Mouse (Mus musculus): ENCODE measurements around the gene Tubg2. TPM values are rescaled to one million over a fixed set of nuclear protein-coding genes. Genes with fewer than 3 reads are reported as not detected.

Gene Tubg2
- polyA plus RNA-seq, 1 experiment from 2014 or later = 0.37 TPM

Small RNA genes within 50 kb of the gene (microRNA-seq; reads per million reads assigned to microRNA genes)
- gene Gm27626 = not detected

Other genes starting within 250 kb of the Tubg2 start
- gene Stat3, start 216.4 kb upstream of the Tubg2 start, polyA plus RNA-seq (2015; fragmentation: Nextera tagmentation; extraction: Ambion mirVana) = 28.5 and 32.8 TPM in 2 replicates
- gene Cavin1, start 185.0 kb upstream of the Tubg2 start, polyA plus RNA-seq (2015; fragmentation: Nextera tagmentation; extraction: Ambion mirVana) = 25.5 and 26.6 TPM in 2 replicates
- gene Atp6v0a1, start 146.5 kb upstream of the Tubg2 start, polyA plus RNA-seq (2015; fragmentation: Nextera tagmentation; extraction: Ambion mirVana) = 52.8 and 64.0 TPM in 2 replicates
- gene Naglu, start 85.9 kb upstream of the Tubg2 start, polyA plus RNA-seq (2015; fragmentation: Nextera tagmentation; extraction: Ambion mirVana) = 6.0 TPM in 2 replicates
- 0.14 and 0.24 TPM in 2 replicates for gene Hsd17b1, start 77.5 kb upstream of the Tubg2 start, polyA plus RNA-seq (2015; fragmentation: Nextera tagmentation; extraction: Ambion mirVana)
- gene Coasy, start 73.3 kb upstream of the Tubg2 start, polyA plus RNA-seq (2015; fragmentation: Nextera tagmentation; extraction: Ambion mirVana) = 23.0 and 23.2 TPM in 2 replicates
- 32.5 and 34.4 TPM in 2 replicates for gene Mlx, start 68.6 kb upstream of the Tubg2 start, polyA plus RNA-seq (2015; fragmentation: Nextera tagmentation; extraction: Ambion mirVana)
- gene Psmc3ip, start 60.5 kb upstream of the Tubg2 start, polyA plus RNA-seq (2015; fragmentation: Nextera tagmentation; extraction: Ambion mirVana) = 26.4 and 27.1 TPM in 2 replicates
- 11.5 and 13.0 TPM in 2 replicates for gene Retreg3, start 36.0 kb upstream of the Tubg2 start, polyA plus RNA-seq (2015; fragmentation: Nextera tagmentation; extraction: Ambion mirVana)
- 49.7 and 54.4 TPM in 2 replicates for gene Tubg1, start 36.0 kb upstream of the Tubg2 start, polyA plus RNA-seq (2015; fragmentation: Nextera tagmentation; extraction: Ambion mirVana)
- 0.09 and 0.12 TPM in 2 replicates for gene Cntnap1, start 14.6 kb downstream of the Tubg2 start, polyA plus RNA-seq (2015; fragmentation: Nextera tagmentation; extraction: Ambion mirVana)
- 1.0 and 1.1 TPM in 2 replicates for gene Plekhh3, start 15.4 kb downstream of the Tubg2 start, polyA plus RNA-seq (2015; fragmentation: Nextera tagmentation; extraction: Ambion mirVana)
- gene Ccr10, start 19.5 kb downstream of the Tubg2 start, polyA plus RNA-seq (2015; fragmentation: Nextera tagmentation; extraction: Ambion mirVana) = not detected in 2 replicates
- 6.6 and 7.4 TPM in 2 replicates for gene Ezh1, start 70.6 kb downstream of the Tubg2 start, polyA plus RNA-seq (2015; fragmentation: Nextera tagmentation; extraction: Ambion mirVana)
- 23.4 and 25.4 TPM in 2 replicates for gene Ramp2, start 90.1 kb downstream of the Tubg2 start, polyA plus RNA-seq (2015; fragmentation: Nextera tagmentation; extraction: Ambion mirVana)
- gene Vps25, start 97.8 kb downstream of the Tubg2 start, polyA plus RNA-seq (2015; fragmentation: Nextera tagmentation; extraction: Ambion mirVana) = 98.5 and 99.4 TPM in 2 replicates
- 5.5 and 7.9 TPM in 2 replicates for gene Wnk4, start 104.7 kb downstream of the Tubg2 start, polyA plus RNA-seq (2015; fragmentation: Nextera tagmentation; extraction: Ambion mirVana)
- gene Cntd1, start 123.1 kb downstream of the Tubg2 start, polyA plus RNA-seq (2015; fragmentation: Nextera tagmentation; extraction: Ambion mirVana) = 0.63 and 0.85 TPM in 2 replicates
- gene Coa3, start 123.2 kb downstream of the Tubg2 start, polyA plus RNA-seq (2015; fragmentation: Nextera tagmentation; extraction: Ambion mirVana) = 125 TPM in 2 replicates
- 108 and 112 TPM in 2 replicates for gene Becn1, start 146.4 kb downstream of the Tubg2 start, polyA plus RNA-seq (2015; fragmentation: Nextera tagmentation; extraction: Ambion mirVana)
- 198 and 239 TPM in 2 replicates for gene Psme3, start 160.3 kb downstream of the Tubg2 start, polyA plus RNA-seq (2015; fragmentation: Nextera tagmentation; extraction: Ambion mirVana)
- 1.2 and 1.3 TPM in 2 replicates for gene Aoc2, start 169.2 kb downstream of the Tubg2 start, polyA plus RNA-seq (2015; fragmentation: Nextera tagmentation; extraction: Ambion mirVana)
- gene Aoc3, start 174.7 kb downstream of the Tubg2 start, polyA plus RNA-seq (2015; fragmentation: Nextera tagmentation; extraction: Ambion mirVana) = 0.07 TPM in 1 of 2 replicates, not detected in the other
- gene G6pc, start 211.7 kb downstream of the Tubg2 start, polyA plus RNA-seq (2015; fragmentation: Nextera tagmentation; extraction: Ambion mirVana) = not detected in 2 replicates

All from liver, embryonic 13.5 days (tissue).